Mouse (Mus musculus) forebrain, postnatal 0 days (tissue): Measurements from ENCODE around the gene Map3k7. TPM values are rescaled to one million over a fixed set of nuclear protein-coding genes. Genes with fewer than 3 reads are reported as not detected.
A peak's percentile ranks its signal among the peaks of the same experiment; 100 is the strongest.

ENCODE experiments used
- ATAC-seq: fragments of 200-750 bp; cut with Nextera tagmentation; 2 replicates; pipeline ENCODE4 v1.8.0; 2017; ENCODE audit warnings: mild to moderate bottlenecking, moderate library complexity
- DNase-seq: peaks from one replicate; pipeline ENCODE4 v3.0.0-alpha.2; 2015
- H3K27ac ChIP-seq: fragments of 300-500 bp; sonication (generic); 2 replicates; pipeline ENCODE4 v1.5.1; 2014; ENCODE audit warnings: low read depth, mild to moderate bottlenecking, antibody characterized with exemption, low read length, moderate library complexity, mixed read lengths
- H3K27me3 ChIP-seq: fragments of 300-500 bp; sonication (generic); 2 replicates; pipeline ENCODE4 v1.6.1; 2014; ENCODE audit warnings: mild to moderate bottlenecking, low read length, mixed read lengths; ENCODE audit not compliant: insufficient read depth
- H3K36me3 ChIP-seq: fragments of 300-500 bp; sonication (generic); 2 replicates; pipeline ENCODE4 v1.6.1; 2014; ENCODE audit warnings: mild to moderate bottlenecking, moderate library complexity; ENCODE audit not compliant: insufficient read depth
- H3K4me1 ChIP-seq: fragments of 300-500 bp; sonication (generic); 2 replicates; pipeline ENCODE4 v1.6.1; 2014; ENCODE audit warnings: antibody characterized with exemption; ENCODE audit not compliant: insufficient read depth
- H3K4me2 ChIP-seq: fragments of 300-500 bp; sonication (generic); 2 replicates; pipeline ENCODE4 v1.6.1; 2014; ENCODE audit warnings: low read depth, mild to moderate bottlenecking, moderate library complexity
- H3K4me3 ChIP-seq: fragments of 300-500 bp; sonication (generic); 2 replicates; pipeline ENCODE4 v1.5.1; 2014; ENCODE audit warnings: low read depth, low read length, mixed read lengths
- H3K9ac ChIP-seq: fragments of 300-500 bp; sonication (generic); 2 replicates; pipeline ENCODE4 v1.6.1; 2014; ENCODE audit warnings: mild to moderate bottlenecking
- H3K9me3 ChIP-seq: fragments of 300-500 bp; sonication (generic); 2 replicates; pipeline ENCODE4 v1.6.1; 2016; ENCODE audit warnings: low read length
- CTCF ChIP-seq: sonication (generic); IDR thresholded peaks from 2 replicates; pipeline ENCODE4 v1.5.1; 2016; ENCODE audit warnings: antibody characterized with exemption, control low read depth, low read depth
- WGBS: fragments of 180-500 bp; shearing (Covaris S2); extraction: QIAGEN DNeasy Blood & Tissue Kit; methylation state at CpG from one replicate; pipeline ENCODE4 v1.1.7; 2014; 5-methylcytosine and 5-hydroxymethylcytosine counted together
- polyA plus RNA-seq: library from polyadenylated mRNA; unstranded; fragments of >200 nt; fragmentation: Nextera tagmentation; extraction: Ambion mirVana; gene quantifications from 2 replicates; pipeline ENCODE4 v1.2.1, GENCODE M21; 2015
- total RNA-seq: library from RNA; depleted of rRNA; stranded (reverse); fragments of >200 nt; gene quantifications from 2 replicates; pipeline ENCODE4 v1.2.3, GENCODE M21; 2014

The Map3k7 gene
- total and polyA plus RNA-seq, 2 experiments from 2014 or later: 17.6 to 53.6 TPM

GRCm38 (mm10) chr4:31933171-31933570 lies 30.7 kb upstream of the Map3k7 start:
- 16% methylated on average over 3 of the region's 3 CpGs for WGBS
- DNase-seq (no peak), ATAC-seq (no peak)
- Histone ChIP-seq H3K9ac (no peak overlapping the region), H3K9me3 (no peaks in the 10 kb centered on the region), H3K4me2 (no peak overlapping the region), H3K27ac (no peak overlapping the region), H3K36me3 (no peaks in the 10 kb centered on the region), H3K4me3 (no peak overlapping the region), H3K4me1 (0 out of 2 replicates have a peak, but pooled peaks cover 6% of the 10 kb centered on the region), H3K27me3 (no peaks in the 10 kb centered on the region)
- no peak for TF ChIP-seq CTCF

DNA sequence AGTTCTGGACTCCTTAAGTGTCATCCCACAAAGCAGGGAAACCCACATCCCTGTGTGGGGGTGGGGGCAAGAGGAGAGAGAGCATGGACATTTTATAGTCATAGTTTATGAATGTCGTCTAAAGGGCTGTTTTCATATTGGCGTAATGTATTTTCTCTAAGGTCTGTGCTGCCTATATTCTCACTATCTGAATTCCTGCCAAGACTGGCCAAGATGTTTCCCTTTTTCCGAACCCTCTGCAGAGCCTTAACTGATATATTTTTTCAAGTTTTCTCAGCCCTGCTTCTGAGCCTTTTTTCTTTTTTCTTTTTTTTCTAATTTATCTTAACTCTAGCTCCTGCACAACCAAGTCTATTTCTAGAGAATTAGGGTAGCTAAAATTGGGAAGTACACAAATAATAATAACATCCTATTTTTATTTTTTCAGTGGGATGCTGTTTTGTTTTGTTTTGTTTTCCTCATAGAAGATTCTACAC lies 28.0 kb upstream of the Map3k7 start:
- 60% methylated on average over 3 of the region's 3 CpGs for WGBS
- H3K36me3 ChIP-seq: no peaks in the 10 kb centered on the region
- no peak for DNase-seq
- no peaks in the 10 kb centered on the region for H3K27me3 ChIP-seq
- no peak for TF ChIP-seq CTCF
- no peaks in the 10 kb centered on the region for H3K9me3 ChIP-seq
- no peak for ATAC-seq
- H3K9ac ChIP-seq: no peak overlapping the region
- no peak overlapping the region for H3K4me2 ChIP-seq
- H3K4me1 ChIP-seq: 0 out of 2 replicates have a peak, but pooled peaks cover 6% of the 10 kb centered on the region
- no peak overlapping the region for H3K4me3 ChIP-seq
- no peak overlapping the region for H3K27ac ChIP-seq

- Histone ChIP-seq H3K4me1 (0 out of 2 replicates have a peak, but pooled peaks cover 6% of the 10 kb centered on the region), H3K9me3 (no peaks in the 10 kb centered on the region), H3K36me3 (no peaks in the 10 kb centered on the region), H3K27me3 (no peaks in the 10 kb centered on the region), H3K9ac (no peak overlapping the region), H3K27ac (no peak overlapping the region), H3K4me3 (no peak overlapping the region), H3K4me2 (no peak overlapping the region)
- ATAC-seq (peak; percentile 26; the same call in 1 of the 2 replicates), DNase-seq (no peak)
- 7% methylated on average over 8 of the region's 8 CpGs for WGBS
- TF ChIP-seq CTCF: no peak
These were observed 27.5 kb upstream of the Map3k7 start for GRCm38 (mm10) chr4:31936358-31936757.

GRCm38 (mm10) chr4:31936911-31937375 lies 27.0 kb upstream of the Map3k7 start:
- DNase-seq (peak; percentile 36), ATAC-seq (no peak)
- H3K27me3 ChIP-seq: no peaks in the 10 kb centered on the region
- H3K4me1 ChIP-seq: 0 out of 2 replicates have a peak, but pooled peaks cover 6% of the 10 kb centered on the region
- H3K9me3 ChIP-seq: no peaks in the 10 kb centered on the region
- H3K4me2 ChIP-seq: peak overlapping the region; percentile 97
- H3K27ac ChIP-seq: no peak overlapping the region
- H3K9ac ChIP-seq: peak overlapping the region; percentile 58
- no peak for TF ChIP-seq CTCF
- H3K4me3 ChIP-seq: peak overlapping the region; percentile 46
- 5% methylated on average over 15 of the region's 15 CpGs for WGBS
- no peaks in the 10 kb centered on the region for H3K36me3 ChIP-seq

DNA sequence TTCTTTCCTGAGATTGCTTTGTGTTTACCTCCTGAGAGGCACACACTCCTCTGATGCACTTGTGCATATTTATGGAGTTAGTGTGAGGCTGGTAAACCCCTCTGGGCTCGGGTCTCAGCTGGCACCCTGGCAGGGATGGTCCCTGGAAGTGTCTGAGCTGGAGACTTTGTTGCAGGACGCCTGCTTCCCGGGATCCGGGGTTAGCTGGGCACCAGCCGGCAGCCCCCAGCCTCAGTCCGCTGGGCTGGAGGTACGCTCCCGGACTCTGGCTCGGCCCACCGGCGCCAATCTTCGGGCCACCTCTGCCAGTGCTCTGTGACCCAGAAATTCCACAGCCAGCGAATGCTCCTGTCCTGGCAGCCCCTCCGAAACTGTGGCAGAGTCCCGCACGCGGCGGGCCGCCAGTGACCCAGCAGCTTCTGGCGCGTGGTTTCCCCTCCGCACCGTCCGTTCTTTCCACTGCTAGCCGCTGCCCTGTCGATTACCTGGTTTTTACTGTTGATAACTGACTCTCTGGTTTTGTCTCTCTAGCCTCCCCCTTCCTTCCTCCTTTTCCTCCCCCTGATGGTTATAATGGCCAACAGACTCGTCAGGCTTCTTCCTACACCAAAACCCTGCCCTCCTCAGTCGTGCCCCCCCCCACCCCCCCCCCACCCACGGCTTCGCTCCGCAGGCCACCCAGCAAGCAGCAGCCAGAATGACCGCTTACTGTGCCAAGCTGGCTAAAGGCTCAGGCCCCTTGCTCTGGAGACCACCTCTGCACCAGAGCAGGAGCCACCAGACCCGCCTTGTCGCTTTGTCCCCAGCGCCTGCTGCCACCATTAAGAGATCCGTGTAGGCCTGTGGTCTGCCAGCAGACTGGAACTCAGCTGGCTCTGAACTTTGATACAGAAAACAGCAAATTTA lies 26.3 kb upstream of the Map3k7 start:
- Histone ChIP-seq H3K4me3 (peak overlapping the region; percentile 46), H3K9me3 (no peaks in the 10 kb centered on the region), H3K27ac (peak overlapping the region; percentile 22), H3K27me3 (no peaks in the 10 kb centered on the region), H3K4me1 (0 out of 2 replicates have a peak, but pooled peaks cover 6% of the 10 kb centered on the region), H3K4me2 (peak overlapping the region; percentile 97), H3K9ac (peak overlapping the region; percentile 58), H3K36me3 (no peaks in the 10 kb centered on the region)
- 2% methylated on average over 36 of the region's 36 CpGs for WGBS
- DNase-seq (peak; percentile 41), ATAC-seq (peak; percentile 45)
- no peak for TF ChIP-seq CTCF

- Histone ChIP-seq H3K9me3 (no peaks in the 10 kb centered on the region), H3K27me3 (no peaks in the 10 kb centered on the region), H3K4me1 (0 out of 2 replicates have a peak, but pooled peaks cover 6% of the 10 kb centered on the region), H3K27ac (no peak overlapping the region), H3K4me2 (no peak overlapping the region), H3K36me3 (no peaks in the 10 kb centered on the region), H3K9ac (no peak overlapping the region), H3K4me3 (no peak overlapping the region)
- 20% methylated on average over 9 of the region's 9 CpGs for WGBS
- peak; percentile 77 for TF ChIP-seq CTCF
- ATAC-seq (peak; percentile 74), DNase-seq (peak; percentile 91)
These were observed 25.3 kb upstream of the Map3k7 start for GRCm38 (mm10) chr4:31938416-31939106.
